Mouse (Mus musculus): ENCODE measurements at regions not wholly inside any gene's neighbourhood (a gene's known extent, or its start where the extent isn't known, plus 50 kb on each side); places are given as distances from the start of the nearest gene placed in this dataset.

DNA sequence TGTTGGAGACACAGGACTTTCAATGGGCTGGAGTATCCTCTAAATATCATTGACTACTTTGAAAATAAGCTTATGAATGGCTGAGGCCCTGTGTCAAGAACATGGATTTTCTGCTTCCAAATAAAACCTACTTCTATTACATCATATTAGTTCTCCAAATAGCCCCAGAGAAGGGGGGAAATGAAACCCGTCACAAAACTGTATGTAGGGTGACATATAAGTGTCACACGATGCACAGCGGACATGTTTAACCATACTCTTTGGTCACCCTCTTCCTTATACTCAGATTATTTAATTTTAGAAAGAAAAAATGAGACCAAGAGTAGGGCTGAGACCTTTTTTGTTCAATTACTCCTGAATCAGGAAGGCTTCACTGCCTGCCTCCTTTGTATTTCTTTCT lies 189.2 kb upstream of the Creb1 start:
- DNase-seq: peak; percentile 27

DNA sequence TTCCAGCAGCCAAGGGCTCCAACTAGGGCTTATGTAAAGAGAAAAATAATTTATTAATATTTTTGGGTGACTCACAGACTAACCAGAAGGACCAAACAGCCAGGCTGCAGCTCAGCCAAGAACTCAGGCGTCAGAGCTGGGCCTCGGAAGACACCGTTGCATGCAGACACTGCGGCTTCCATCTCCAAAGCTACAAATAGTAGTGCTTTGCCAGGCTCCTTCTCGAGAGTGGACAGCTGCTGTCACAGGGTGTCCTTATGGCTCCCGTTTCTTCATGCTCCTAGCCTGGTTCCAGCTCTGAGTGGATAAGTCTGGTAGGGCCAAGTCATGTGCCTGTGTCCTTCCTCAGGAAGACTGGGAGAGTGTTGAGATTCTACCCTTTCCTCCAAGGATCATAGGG lies 190.8 kb upstream of the Creb1 start:
- DNase-seq: peak; percentile 99

DNA sequence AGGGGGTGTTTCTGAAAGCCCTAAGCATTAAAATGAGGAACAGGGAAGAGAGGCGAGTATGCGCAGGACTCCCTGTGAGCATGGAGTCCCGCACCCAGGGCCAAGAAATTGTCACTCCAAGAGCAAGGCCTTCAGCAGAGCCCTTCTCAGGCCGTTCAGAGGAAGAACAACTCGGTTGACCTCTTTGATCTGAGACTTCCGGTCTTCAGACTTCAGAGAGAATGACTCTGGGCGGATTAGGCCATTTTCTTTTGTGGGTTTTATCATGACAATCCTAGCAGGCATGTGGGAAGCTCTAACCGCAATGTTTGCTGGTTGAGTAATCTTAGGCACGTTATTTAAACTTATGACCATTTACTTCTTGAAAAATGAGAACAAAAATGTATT lies 193.9 kb upstream of the Creb1 start:
- DNase-seq: no peak

DNA sequence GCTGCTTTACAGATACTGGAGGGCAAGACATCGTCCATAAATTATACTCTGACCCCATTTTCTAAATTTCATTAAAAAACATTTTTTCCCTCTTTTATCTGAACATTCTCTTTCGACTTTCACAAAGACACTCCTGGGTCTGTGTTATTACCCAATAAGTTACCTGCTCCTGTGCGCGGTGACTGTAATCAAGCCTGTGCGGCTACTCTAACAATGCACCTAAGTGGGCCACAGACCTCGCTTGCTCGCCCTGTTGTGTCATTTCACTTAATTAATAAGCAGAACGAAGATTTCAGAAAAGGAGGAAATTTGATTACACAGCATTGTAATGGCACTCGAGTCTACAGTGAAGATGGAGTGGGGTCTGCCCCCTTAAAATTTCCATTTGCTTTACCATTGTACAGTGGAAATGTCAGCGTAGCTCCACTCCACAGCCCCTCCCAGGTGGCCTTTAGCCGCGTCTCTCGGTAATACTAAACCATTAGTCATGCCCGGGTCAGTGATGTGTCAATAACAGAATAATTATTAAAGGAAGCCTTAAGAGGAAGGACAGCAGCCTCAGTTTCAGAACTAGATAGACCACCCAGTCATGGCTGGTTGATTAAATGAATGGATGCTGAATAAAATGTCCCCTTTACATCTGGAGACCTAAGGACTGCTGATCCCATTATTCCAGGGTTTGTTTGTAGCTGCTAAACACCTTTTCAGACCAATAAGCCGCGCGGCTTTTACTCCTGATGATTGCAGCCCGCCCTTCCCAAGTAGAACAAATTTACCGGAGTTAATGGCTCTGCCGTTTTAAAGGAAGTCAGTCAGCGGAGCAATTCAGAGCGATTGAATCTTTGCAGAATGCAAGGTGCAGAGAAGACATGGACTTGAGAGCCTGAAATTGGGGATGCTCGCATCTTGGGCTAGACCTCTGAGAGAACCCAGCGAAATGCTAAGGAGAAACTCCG lies 194.5 kb upstream of the Creb1 start:
- DNase-seq: no peak

DNA sequence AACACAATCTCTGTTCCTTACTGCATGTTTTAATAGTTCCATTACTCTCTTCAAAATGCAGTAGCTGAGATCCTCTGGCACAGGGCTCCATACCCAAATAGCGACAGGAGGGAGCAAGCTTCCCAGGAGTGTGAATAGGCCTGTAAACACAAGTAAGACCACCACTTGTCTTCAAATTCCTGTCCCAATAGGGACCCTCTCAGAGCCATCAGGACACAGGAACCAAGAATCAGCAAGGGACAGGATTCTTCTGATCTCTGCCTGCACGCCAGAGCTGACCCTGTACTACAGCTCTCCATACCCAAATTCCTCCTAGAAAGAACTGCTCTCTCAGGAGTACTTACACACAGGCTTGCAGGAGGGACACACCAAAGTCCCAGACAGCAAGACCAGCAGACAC lies 200.9 kb upstream of the Creb1 start:
- no peak for DNase-seq

DNA sequence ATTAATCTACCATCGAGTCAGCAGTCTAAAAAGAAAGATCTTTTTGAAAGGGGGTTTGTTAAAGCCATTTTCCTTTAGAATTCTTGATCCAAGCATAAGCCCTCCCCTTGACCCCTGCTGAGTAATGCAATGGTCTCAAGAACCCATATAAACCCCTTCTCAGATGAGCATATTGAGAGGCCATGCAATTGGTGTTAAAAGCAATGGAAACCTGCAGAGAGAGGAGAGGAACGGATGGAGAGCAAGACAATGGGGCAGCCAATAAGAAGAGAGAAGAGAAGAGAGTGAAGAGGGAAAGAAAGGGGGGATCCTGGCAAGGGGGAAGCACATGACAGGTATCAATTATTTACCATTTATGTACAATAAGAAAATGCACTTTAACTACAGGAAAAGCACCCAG lies 201.7 kb upstream of the Creb1 start:
- no peak for DNase-seq

DNA sequence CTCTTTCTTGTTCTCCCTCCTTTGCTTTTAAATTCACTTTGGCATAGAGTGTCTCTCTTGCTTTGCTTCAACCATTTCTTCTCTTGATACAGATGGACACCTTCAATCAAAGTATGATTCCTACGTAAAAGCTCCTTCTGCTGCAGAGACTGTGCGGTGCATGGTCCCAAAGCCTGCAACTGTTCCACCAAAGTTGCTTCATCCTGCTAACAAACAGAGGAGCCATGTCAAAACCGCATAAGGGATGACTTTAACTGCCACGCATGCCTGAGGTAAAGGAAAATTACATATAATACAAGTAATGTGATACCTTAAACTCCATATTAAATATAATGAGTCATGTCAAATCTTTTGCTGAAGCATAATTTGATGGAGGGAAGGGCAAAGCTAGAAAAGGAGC lies 200.1 kb upstream of the Klf7 start:
- no peak for DNase-seq

DNA sequence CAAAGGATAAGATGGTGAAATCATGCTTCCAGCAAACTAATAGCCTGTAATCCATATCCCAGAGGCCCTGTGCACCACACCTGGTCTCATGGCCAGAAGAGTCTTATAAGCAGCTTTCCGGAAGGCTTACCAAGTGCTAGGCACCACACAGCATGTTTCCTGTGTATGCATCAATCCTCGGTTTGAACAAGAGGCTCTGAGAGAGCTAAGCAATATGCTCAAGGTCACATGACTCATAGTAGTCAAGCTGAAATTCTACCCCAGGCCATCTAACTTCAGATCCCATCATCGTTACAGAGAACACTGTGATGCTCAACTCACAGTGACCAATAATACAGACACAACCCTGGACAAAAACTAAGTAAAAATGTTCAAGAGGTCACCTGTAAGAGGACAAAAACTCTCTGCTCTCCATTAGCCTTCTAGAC lies 197.1 kb upstream of the Klf7 start:
- no peak for DNase-seq

DNA sequence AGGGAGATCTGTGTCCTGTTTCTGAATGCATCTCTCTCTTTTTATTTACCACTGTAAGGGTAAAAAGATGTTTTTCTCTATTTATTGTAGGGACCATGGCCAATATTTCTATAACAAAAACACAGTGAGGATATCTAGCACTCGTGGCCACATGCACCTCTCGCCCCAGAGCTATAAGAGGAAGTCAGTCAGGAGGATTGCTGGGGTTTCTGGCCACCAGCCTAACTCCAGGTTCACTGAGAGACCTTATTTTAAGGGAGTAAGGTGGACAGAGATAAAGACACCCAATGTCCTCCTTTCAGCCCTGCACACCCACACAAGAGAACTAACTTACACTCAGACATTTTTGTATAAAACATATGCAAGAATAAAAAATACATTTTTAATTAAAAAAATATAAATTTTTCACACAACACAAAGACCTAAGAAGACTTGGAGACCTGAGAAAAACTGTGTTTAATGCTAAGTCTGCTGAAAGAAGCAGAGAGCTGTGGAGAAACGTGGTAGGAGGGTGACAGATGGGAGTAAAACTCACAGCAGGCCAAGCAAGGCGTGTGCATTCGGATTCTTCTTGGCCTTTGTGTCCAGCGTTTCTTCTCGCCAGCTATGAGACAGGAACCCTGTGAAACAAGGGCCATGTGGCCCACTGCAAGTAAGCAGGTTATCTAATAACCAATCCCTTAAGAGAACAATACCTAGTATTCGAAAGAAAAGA lies 196.5 kb upstream of the Klf7 start:
- DNase-seq: peak; percentile 63

DNA sequence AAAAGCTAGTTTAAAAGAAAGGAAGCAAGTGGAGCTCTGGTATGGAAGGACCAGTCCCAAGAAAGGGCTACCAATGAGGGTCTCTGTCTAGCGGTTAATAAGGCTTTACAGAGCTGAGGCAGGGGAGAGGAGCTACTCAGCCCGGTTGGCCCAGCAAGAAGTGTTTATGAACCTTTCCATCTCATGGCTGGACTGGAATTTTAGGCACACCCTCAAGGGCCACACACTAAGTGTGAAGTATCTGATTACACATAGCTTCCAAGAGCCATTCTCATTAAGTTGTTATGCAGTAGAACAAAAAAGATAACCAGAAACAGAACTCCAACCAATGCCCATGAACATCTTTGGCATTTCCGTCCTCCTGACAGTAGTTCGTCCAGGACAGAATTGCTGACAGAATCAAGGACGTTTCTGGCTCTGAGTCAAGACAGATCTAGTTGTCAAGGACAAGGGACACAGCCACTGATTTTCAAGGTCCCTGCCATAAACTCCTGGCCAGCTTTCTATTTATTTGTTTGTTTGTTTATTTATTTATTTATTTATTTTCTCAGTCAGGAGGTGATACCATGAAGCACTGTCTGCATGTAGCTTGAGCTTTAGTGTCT lies 195.1 kb upstream of the Klf7 start:
- no peak for DNase-seq

DNA sequence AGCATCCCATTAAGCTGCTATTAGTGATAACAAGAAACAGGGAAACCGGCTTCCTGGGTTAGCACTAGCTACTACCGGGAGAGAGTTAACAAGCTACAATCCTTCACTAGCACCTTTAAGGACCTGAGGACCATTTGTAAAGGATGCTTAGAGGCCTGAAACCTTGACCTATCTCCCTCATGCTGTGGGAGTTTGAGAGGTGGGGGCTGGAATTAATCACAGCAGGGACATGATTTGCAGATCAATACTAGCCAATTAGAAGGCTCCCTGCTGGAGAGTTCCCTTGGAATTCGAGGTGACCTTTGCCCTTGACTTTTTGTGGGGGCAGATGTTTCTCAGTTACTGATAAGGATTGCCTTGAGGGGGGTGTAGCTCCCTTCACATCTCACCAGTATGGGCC lies 189.3 kb upstream of the Klf7 start:
- no peak for DNase-seq

DNA sequence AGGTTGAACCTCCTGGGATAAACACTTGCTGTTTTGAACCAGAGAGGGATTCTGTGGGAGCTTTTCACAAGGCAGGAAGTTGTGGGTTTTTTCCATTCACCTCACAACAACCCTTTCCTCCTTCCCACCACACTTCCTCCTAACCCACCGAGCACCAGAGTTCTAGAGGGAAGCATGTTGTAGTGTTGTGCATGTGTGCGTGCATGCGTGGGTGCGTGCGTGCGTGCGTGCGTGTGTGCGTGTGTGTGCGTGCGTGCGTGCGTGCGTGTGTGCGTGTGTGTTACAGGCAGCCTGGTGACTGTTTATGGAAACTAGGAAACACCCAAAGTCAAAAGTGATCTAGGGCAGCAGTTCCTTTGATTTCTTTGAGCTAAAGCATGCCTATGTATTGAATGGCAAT lies 186.5 kb upstream of the Klf7 start:
- no peak for DNase-seq

DNA sequence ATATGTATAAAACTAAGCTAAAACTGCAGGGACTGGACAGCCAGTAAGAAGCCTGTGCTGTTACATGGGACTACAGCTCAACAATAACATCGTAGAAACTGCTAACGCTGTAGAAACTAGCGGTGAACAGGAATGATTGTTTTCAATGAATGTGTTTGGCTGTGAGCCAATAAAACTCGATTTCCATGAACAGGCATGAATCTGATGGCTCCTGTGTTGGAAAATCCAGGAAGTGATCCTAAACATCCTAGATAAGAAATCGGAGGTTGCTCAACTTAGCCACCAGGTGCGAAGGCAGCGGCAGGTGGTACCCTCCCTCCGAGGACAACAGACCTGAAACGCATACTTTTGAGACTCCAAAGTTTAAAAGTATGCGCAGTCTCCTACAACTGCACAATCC lies 186.0 kb upstream of the Klf7 start:
- DNase-seq: no peak

DNA sequence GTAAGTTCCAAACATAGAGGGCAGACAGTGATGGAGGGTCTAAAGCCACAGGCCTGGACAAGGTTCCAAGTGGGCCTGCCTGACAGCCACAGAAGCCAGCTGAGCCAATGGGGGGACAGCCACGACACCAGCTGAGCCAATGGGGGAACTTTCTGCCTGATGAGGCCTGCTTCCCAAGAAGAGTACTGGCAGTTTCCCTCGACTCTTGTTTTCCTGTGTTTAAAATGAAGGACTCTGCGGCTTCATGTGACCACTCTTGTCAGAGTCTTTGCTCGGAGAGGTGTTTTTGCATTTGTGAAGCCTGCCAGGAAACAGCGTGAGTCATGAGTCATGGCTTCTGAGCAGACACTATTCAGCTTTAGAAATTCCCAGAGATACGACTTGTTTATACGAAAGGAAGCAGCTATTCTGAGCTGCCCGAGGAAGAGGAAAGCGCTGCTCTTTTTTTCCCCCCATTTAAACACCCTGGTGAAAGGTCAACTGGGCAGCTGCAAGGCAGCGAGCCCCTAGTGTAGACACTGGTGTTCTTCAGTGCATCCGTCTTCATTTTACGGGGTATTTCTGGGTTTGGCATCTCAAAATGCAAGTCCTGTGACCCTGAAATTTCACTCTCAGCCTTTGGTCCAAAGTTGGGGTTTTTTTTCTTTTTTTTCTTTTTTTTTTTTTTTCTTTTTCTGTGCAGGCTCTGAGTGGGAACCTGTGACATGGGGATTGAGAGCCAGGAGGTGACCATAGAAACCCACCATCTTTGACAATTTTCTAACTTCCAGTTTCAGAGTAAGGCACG lies 183.5 kb upstream of the Klf7 start:
- DNase-seq: peak; percentile 85

DNA sequence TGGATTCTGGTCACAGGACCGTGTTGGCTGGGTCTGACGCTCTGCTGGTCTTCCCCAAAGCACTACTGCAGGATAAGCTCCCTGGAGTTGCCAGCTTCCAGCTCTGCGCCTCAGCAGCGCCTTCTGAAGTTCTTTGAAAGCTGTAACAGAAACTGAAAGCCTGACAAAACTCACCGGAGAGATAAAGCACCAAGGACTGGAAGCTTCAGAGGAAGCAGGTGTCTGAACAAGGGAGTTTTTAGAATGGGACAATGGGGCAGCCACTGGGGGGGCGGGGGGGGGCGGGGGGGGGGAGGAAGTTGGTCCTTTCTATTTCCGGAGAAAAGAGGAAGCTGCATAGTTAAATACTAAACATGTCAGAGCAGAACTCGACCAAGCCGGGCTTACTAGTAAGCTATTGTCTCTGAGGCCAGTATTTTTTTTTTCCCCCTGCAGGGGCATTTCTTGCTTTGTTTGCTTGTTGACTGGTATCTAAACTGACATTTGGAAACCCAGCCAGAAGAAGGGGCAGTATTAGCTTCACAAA lies 180.8 kb upstream of the Klf7 start:
- DNase-seq: no peak

DNA sequence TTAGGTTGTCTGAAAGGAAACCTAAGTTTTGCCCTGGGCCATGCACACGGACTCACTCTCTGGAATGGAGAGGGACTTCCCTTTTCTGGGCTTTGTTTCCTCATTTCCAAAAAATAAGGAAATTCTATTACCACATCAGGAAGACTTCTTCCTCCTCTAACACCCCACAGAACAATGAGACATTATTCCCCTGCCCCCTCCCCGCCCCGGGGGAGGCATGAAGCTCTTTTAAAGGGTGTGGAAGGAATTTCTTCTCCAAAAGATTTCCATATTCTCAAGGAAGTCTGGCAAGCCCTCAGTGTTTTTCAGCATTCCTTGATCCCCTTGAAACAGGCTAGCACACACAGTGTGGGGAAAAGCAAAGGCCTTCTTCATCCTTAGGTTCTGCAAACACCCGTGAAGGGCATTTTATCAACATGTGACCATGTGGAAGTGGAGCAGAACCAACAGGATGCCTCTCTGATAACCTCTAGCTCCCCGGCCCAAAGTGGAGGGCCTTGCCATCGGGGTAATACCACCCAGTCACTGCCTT lies 179.5 kb upstream of the Klf7 start:
- no peak for DNase-seq

DNA sequence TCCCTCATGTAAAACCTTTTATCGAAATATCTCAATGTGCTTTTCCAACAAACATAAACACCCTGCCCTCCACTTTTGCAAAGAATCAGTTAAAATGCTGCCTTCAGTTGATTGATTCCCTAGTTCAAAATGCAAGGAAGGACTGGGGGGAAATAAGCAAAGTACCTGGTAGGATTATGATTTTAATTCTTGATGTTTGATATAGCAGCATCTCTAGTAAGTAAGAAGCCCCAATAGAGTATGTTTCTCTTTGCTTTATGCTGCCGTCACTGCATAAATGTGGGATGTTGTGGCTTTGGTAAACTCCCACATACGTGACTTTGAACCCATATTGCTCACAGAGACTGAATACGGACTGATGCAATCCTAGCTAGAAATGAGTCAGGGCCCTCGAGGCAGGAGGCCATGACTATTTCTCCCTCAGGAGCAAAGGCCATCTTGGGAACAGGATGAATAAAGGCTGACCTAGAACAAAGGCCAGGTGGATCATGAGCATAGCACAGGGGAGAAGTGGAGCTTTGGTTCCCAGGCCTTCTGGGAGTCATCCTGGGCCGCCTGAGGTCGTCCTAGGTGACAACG lies 179.0 kb upstream of the Klf7 start:
- DNase-seq: no peak

DNA sequence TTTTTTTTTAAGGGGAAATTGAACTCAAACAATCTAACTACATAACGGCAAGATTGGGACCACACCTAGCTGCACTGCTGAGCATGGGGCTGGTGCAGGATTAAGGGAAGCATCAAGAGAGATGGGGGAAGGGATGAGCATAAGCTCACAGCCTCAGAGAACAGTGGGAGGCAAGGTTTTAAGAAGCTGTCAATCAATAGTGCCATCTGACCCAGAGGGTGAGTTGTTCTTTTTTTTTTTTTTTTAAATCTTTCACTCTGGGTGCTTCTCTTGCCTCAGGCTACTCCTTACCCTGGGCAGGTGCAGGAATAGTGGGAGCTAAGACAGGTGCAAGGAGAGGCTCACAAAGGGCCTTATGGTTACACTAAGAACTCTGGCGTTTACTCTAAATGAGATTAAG lies 176.9 kb upstream of the Klf7 start:
- DNase-seq: no peak

DNA sequence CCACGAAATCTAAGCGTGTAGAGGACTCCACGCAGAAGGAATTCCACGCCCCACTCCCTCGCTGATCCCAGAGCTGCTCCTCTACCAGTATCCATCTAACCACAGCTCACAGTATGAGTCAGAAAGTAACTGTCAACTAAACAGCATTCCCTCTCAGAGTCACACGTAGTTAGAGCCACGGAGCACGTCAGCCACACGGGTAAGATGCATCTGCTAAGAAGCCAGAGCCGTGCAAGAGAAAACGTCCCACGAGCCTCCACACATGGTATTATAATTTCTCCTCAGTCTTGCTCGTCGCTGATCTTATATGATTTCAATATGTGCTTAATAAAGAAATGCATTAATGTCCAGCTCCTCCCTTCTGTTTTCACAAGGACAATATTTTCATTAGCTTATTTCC lies 176.1 kb upstream of the Klf7 start:
- no peak for DNase-seq

DNA sequence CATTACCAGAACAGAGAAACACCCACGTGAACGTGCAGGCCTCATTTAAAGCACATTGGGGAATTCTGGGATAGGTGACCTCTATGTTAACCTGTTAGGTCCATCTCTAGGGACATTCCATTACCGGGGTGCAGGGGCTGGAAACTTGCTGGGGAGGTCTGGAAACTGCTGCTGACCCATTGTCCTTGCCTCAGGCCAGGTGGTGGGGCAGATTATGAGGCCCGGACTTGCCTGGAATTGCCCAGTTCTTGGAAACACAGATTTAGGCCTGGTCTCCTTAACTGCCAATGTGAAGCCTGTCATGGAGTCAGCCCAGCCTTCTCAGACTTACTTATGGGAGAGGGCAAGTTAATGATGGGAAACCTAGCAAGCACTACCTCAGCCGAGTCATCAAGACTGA lies 175.3 kb upstream of the Klf7 start:
- no peak for DNase-seq

DNA sequence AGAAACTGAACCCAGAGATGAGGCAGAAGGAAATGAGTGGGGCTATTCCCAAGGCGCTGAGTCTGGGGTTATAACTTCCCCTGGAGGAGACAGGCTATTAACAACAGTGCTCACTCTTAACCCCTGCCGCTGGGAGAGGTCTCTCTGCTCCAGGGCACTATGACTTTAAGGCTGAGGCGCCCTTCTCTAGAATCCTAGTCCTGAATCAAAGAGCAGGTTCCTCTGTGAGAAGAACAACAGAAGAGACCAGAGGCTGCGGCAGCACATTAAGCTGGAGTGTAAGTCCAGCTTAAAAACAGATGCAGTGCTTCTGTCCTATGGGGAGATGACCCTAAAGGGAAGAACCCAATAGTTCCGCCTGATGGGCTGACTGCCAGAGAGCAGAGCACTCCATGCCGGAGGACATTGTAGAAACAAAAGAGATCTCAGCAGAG lies 173.4 kb upstream of the Klf7 start:
- DNase-seq: no peak

DNA sequence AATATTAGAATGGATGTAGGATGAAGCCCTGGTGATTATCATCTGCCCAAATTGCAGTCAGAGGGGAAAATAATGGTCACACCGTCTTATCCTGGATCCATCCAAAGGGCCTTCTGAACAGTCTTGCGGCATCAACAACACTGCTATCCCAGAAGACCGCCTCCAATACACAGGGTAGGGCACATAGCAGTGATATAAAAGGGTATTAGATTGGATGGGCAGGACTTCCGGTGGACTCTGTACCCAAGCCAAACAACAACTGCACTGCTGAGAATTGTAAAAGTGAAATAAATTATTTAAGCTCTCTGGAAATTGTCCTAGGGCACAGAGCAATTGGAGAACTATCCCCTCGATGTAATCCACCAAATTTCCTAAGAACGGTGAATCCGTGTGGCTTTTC lies 173.0 kb upstream of the Klf7 start:
- no peak for DNase-seq
